Mouse (Mus musculus): ENCODE measurements around the gene Mdfi.

Mdfi gene

GRCm38 (mm10) chr17:47767081-47767455 is 67.4 kb downstream of the Mdfi start:
- in situ Hi-C loops (cut with MboI, MseI), result no loop called here

DNA sequence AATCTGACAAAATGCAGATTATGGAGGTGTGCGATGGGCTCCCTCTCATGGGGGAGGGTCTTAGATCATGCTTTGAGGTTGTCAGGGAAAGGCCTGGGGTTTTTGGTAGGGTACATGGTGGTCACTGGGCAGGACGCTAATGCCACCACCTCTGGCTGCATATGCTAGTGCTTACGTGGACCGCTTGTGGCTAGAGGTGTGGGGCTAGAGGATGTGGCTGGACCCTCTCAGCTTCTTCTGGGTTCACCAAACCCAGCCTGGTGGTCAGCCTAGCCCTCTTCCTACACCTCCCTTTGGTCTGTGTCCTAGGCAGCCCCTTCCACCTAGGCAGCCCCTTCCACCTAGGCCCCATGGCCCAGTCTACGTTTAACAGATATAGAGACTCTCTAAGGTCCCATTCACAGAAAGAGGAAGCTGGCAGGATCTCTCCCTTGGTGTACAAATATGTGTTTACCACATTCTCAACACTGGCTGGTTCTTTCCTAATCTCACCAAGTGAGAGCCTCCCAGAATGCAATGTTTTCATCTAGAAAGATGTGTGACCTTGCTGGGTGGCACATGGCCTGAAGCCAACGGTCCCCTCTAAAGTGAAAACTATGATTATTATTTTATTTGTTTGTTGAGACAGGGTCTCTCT is 68.0 kb downstream of the Mdfi start:
- in situ Hi-C loops (cut with MboI, MseI), result no loop called here

DNA sequence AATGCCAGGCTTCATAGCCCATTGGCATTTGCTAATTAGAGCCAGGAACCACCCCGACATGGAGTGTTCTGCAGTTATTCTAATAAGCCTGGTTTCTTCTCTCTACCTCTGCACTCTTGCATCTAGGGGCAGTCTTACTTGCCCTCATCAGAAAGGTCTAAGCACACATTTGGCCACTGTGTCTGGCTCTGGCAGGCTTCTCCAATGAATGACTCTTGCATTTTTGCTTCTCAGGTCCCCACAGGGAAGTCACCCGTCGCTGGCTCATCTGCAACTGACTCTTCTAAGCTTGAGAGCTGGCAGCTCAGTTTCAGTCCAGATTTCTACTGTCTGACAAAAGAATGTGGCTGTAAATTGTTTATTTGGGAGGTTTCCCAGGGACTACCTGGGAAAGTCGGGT is 68.5 kb downstream of the Mdfi start:
- in situ Hi-C loops (cut with MboI, MseI), result no loop called here
